Mouse (Mus musculus) heart, postnatal 0 days (tissue): ENCODE data around the gene Ispd.

ENCODE experiments used
- CTCF ChIP-seq: IDR thresholded peaks from 2 replicates; pipeline ENCODE4 v1.5.1; 2016; ENCODE audit warnings: antibody characterized with exemption, control low read depth, low read depth
- EP300 ChIP-seq: IDR thresholded peaks from 2 replicates; pipeline ENCODE4 v1.6.1; 2016; ENCODE audit warnings: antibody characterized with exemption, low read depth

DNA sequence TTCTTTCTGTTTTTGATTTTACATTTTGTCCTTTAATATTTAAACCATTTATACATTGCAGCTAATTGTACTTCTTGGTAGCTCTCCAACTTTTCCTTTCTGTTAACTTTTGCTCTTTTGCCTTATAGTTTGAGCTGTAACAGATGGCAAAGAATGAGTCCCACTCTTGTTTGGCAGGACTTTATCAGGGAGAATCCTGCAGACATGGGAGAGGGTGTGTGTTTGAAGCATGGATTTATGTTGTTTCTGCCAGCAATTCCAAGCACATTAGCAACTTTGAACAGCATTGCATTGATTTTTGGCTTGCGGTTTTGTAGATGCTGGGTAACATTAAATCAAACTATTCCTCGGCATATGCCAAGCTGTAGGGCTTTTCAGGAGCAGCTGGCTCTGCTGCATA lies 13.9 kb downstream of the Ispd start:
- no peak for TF ChIP-seq CTCF
- no peak for TF ChIP-seq EP300
